Mouse (Mus musculus) stomach, embryonic 14.5 days (tissue): Measurements from ENCODE around the gene Rabggta. TPM values are rescaled to one million over a fixed set of nuclear protein-coding genes. Genes with fewer than 3 reads are reported as not detected.

Experiments
- ATAC-seq: fragments of 200-750 bp; cut with Nextera tagmentation; 2 replicates; pipeline ENCODE4 v1.8.0; 2017; ENCODE audit warnings: low read depth, moderate TSS enrichment; ENCODE audit not compliant: insufficient number of reproducible peaks, insufficient read depth, low FRiP score
- H3K27ac ChIP-seq: fragments of 300-500 bp; sonication (generic); 2 replicates; pipeline ENCODE4 v1.5.1; 2014; ENCODE audit warnings: mild to moderate bottlenecking, low read length, moderate library complexity, mixed read lengths
- H3K27me3 ChIP-seq: fragments of 300-500 bp; sonication (generic); 2 replicates; pipeline ENCODE4 v1.6.1; 2014; ENCODE audit warnings: low read length, control low read depth, mixed read lengths; ENCODE audit not compliant: control insufficient read depth, insufficient read depth
- H3K36me3 ChIP-seq: fragments of 300-500 bp; sonication (generic); 2 replicates; pipeline ENCODE4 v1.6.1; 2014; ENCODE audit warnings: mild to moderate bottlenecking, control low read depth, low read length, moderate library complexity, mixed read lengths; ENCODE audit not compliant: control insufficient read depth, insufficient read depth
- H3K4me1 ChIP-seq: fragments of 300-500 bp; sonication (generic); 2 replicates; pipeline ENCODE4 v1.6.1; 2014; ENCODE audit warnings: low read length, control low read depth, mixed read lengths; ENCODE audit not compliant: control insufficient read depth, insufficient read depth
- H3K4me2 ChIP-seq: fragments of 300-500 bp; sonication (generic); replicated peaks from 2 replicates; pipeline ENCODE4 v1.6.1; 2014; ENCODE audit warnings: low read depth, low read length, control low read depth
- H3K4me3 ChIP-seq: fragments of 300-500 bp; sonication (generic); 2 replicates; pipeline ENCODE4 v1.5.1; 2014; ENCODE audit warnings: low read depth, low read length, control low read depth
- H3K9ac ChIP-seq: fragments of 300-500 bp; sonication (generic); replicated peaks from 2 replicates; pipeline ENCODE4 v1.6.1; 2014; ENCODE audit warnings: low read depth, mild to moderate bottlenecking, control low read depth, low read length, moderate library complexity, mixed read lengths
- H3K9me3 ChIP-seq: fragments of 300-500 bp; sonication (generic); 2 replicates; pipeline ENCODE4 v1.6.1; 2016; ENCODE audit warnings: low read depth, low read length, control low read depth; ENCODE audit not compliant: control insufficient read depth
- WGBS: fragments of 180-500 bp; shearing (Covaris S2); extraction: QIAGEN DNeasy Blood & Tissue Kit; methylation state at CpG from one replicate; pipeline ENCODE4 v1.1.7; 2014; 5-methylcytosine and 5-hydroxymethylcytosine counted together
- polyA plus RNA-seq: library from polyadenylated mRNA; unstranded; fragments of >200 nt; fragmentation: Nextera tagmentation; extraction: Ambion mirVana; gene quantifications from 2 replicates; pipeline ENCODE4 v1.2.1, GENCODE M21; 2014

Rabggta gene
- polyA plus RNA-seq, 1 experiment from 2014 or later, result 30.0 TPM

DNA sequence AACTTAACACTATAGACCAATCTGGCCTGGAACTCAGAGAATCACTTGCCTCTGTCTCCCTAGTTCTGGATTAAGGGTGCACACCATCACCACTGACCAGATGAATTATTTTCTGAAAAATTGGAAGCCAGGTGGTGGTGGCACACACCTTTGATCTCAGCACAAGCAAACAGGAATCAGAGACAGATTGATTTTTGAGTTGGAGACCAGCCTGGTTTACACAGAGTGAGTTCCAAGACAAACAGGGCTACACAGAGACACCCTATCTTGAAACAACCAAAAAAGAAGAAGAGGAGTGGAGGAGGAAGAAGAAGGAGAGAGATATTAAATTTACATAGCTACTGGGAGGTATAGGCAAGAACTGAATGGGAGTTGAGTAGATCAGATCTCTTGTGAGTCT is 4.2 kb upstream of the Rabggta start:
- no peaks in the 10 kb centered on the region for H3K36me3 ChIP-seq
- no peaks in the 10 kb centered on the region for H3K4me1 ChIP-seq
- H3K9me3 ChIP-seq, result no peaks in the 10 kb centered on the region
- H3K9ac ChIP-seq, result no peak overlapping the region
- no peak overlapping the region for H3K4me3 ChIP-seq
- H3K27me3 ChIP-seq, result no peaks in the 10 kb centered on the region
- ATAC-seq, result no peak
- no peak overlapping the region for H3K27ac ChIP-seq
- no peak overlapping the region for H3K4me2 ChIP-seq

DNA sequence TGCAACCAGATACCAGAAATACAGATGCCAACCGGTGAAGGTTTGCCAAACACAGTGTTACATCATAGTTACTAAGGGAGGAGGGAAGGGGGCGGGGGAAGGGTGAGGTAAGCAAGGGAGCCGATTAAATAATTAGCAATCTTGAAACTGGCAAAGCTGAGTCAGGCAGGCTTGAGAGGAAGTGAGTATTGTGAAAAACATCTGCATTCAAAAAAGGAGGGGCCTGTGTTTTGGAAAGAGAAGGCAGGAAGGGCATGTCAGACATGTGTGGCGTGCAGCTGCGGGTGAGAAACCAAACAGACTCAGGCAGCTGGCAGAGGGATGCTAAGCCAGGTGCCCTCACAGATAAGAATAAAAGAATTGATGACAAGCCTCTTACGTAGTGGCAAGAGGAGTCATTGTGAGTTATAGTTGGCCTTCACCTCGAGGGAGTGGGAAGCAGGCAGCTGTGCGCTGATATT is 2.4 kb upstream of the Rabggta start:
- ATAC-seq, result no peak
- H3K9me3 ChIP-seq, result no peaks in the 10 kb centered on the region
- no peak overlapping the region for H3K4me2 ChIP-seq
- H3K4me3 ChIP-seq, result no peak overlapping the region
- WGBS, result 56% methylated on average over 8 of the region's 8 CpGs
- H3K4me1 ChIP-seq, result no peaks in the 10 kb centered on the region
- H3K9ac ChIP-seq, result no peak overlapping the region
- no peaks in the 10 kb centered on the region for H3K27me3 ChIP-seq
- H3K27ac ChIP-seq, result no peak overlapping the region
- no peaks in the 10 kb centered on the region; the same call in 1 of the 2 replicates for H3K36me3 ChIP-seq

DNA sequence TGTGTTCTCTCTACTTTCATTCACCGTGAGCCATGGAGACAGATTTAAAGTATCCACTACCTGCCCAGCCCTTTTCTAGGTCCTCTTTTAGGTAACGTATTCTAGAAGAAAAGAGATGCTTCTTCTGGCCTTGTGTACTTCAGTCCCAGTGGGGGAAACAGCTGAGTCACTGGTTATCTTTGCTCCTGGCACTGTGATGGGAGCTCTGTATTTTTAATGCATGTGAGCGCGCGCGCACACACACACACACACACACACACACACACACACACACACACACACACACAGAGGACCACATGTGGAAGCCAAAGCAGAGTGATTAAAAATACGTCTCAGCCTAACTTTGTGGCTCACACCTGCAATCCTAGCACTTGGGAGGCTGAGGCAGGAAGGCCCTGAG is 1.4 kb upstream of the Rabggta start:
- 91% methylated on average over 7 of the region's 7 CpGs for WGBS
- Histone ChIP-seq H3K4me3 (no peak overlapping the region), H3K9ac (no peak overlapping the region), H3K27ac (no peak overlapping the region), H3K9me3 (no peaks in the 10 kb centered on the region), H3K4me1 (no peaks in the 10 kb centered on the region), H3K27me3 (no peaks in the 10 kb centered on the region), H3K4me2 (no peak overlapping the region), H3K36me3 (peaks cover 3% of the 10 kb centered on the region; the same call in 1 of the 2 replicates)
- ATAC-seq, result no peak

DNA sequence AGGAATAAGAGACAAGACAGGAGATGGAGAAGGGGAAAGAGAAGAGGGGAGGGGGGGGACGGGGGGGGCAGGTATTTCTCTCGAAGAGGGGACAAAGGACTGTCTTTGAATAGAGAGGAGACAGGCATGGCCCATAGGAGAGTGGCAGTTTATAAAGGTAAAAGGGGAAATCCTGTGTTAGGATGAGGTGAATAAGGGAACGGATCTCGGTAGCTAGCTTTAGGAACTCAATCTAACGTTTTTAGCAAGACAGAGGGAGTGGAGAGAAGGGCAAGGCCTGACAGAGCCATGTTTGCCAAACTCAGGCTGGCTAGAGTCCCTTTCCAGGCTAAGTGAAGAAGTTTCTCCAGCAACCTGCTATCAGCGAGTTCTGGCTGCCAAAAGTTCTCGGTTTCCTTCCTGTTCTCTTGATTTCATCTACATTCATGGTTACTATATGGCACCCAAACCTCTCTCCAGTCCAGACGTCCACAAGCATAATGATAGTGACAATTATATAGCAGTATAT is 429 bp upstream of the Rabggta start:
- H3K27ac ChIP-seq, result no peak overlapping the region
- no peaks in the 10 kb centered on the region for H3K27me3 ChIP-seq
- H3K4me2 ChIP-seq, result peak overlapping the region; percentile 63
- H3K9ac ChIP-seq, result 0 out of 2 replicates have a peak overlapping the region, but pooled peaks have one; percentile 60
- H3K4me1 ChIP-seq, result no peaks in the 10 kb centered on the region
- H3K36me3 ChIP-seq, result peaks cover 5% of the 10 kb centered on the region; the same call in 1 of the 2 replicates
- ATAC-seq, result peak; percentile 1; the same call in 1 of the 2 replicates
- WGBS, result 49% methylated on average over 8 of the region's 8 CpGs
- H3K4me3 ChIP-seq, result peak overlapping the region; percentile 79
- H3K9me3 ChIP-seq, result no peaks in the 10 kb centered on the region

DNA sequence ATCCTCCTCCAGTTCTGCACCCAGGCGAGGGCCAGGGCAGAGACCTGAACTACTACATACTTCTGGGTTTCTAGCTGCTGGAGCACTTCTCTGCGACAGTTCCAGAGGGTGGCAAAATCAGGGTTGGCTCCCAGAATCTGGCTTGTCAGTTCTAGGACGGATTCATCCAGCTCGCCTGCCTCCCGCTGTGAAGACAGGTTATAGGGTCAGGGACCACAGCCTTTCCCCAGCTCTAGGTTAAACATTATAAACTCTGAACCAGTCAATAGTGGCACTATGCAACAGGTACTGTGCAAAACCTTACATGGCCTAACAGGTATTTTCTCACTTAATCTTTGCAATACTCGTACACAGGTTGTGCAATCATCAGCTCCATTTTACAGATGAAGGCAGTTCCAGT is 987 bp downstream of the Rabggta start:
- no peaks in the 10 kb centered on the region for H3K27me3 ChIP-seq
- H3K27ac ChIP-seq, result no peak overlapping the region
- H3K9ac ChIP-seq, result no peak overlapping the region
- no peaks in the 10 kb centered on the region for H3K4me1 ChIP-seq
- 75% methylated on average over 6 of the region's 6 CpGs for WGBS
- H3K4me2 ChIP-seq, result peak overlapping the region; percentile 63
- no peaks in the 10 kb centered on the region for H3K9me3 ChIP-seq
- H3K4me3 ChIP-seq, result peak overlapping the region; percentile 79
- H3K36me3 ChIP-seq, result peaks cover 16% of the 10 kb centered on the region
- no peak for ATAC-seq

DNA sequence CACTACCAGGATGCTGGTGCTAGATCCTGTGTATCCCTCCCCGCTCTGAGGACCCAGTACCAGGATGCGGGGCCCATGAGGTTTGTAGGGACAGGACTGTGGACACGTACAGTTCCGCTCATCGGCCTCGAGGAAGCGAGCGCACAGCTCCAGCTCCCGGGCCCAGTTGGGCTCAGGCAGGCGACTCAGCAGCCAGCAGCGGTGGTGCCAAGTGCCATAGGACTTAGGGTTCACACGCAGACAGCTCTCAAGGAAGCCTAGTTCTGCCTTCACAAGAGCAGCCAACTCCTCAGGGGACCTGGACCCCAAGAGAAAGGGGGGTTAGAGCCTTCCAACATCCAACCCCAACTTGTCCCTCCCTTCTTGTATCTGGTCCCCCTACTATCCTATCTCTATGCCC is 1.4 kb downstream of the Rabggta start:
- Histone ChIP-seq H3K4me2 (no peak overlapping the region), H3K27ac (no peak overlapping the region), H3K4me1 (no peaks in the 10 kb centered on the region), H3K36me3 (peaks cover 16% of the 10 kb centered on the region), H3K27me3 (no peaks in the 10 kb centered on the region), H3K4me3 (no peak overlapping the region), H3K9ac (no peak overlapping the region), H3K9me3 (no peaks in the 10 kb centered on the region)
- no peak for ATAC-seq
- WGBS, result 92% methylated on average over 12 of the region's 12 CpGs

DNA sequence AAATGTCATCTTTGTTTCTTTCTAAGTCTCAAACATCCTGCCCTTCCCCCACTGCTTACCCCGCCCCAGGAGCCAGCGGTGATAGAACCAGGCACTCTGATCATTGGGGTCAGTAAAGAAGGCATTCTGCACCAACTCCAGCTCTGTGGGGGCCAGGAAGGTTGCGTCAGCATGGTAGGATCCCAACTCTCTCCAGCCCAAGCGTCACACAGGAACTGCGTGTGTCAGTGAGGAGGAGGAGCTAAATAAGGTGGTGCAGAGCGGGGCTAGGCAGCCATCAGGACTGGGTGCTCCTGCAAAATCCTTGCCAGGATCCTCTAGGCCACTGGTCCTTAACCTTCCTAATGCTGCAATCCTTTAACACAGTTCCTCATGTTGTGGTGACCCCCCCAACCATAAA is 2.3 kb downstream of the Rabggta start:
- Histone ChIP-seq H3K9me3 (no peaks in the 10 kb centered on the region), H3K27me3 (no peaks in the 10 kb centered on the region)
- ATAC-seq, result no peak

DNA sequence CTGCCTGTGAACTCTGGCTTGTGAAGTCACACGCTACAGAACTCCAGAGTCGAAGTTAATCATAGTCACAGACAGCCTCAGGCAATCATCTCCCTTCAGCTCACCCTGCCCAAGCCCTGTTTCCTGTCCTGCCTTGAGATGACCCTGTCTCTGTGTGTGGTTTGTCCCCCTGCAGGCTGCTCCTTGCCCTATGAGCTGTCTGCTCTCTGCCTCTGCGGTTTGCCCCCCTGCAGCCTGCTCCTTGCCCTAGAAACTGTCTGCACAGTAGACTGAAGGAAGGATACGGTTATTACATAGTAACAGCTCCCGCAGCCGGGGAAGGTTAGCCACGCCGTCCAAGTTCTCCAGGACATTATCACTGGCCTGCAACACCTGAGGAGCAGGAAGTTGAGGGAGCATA is 5.2 kb downstream of the Rabggta start:
- Histone ChIP-seq H3K9me3 (no peaks in the 10 kb centered on the region), H3K36me3 (peaks cover 16% of the 10 kb centered on the region), H3K27ac (no peak overlapping the region), H3K4me1 (no peaks in the 10 kb centered on the region; the same call in 1 of the 2 replicates), H3K4me3 (no peak overlapping the region), H3K9ac (no peak overlapping the region), H3K27me3 (no peaks in the 10 kb centered on the region), H3K4me2 (no peak overlapping the region)
- no peak for ATAC-seq
- WGBS, result 79% methylated on average over 8 of the region's 8 CpGs

More for the DNA sequence above, 2.3 kb downstream of the Rabggta start:
- 83% methylated on average over 6 of the region's 6 CpGs for WGBS
- peaks cover 16% of the 10 kb centered on the region for H3K36me3 ChIP-seq
- no peaks in the 10 kb centered on the region for H3K4me1 ChIP-seq
- no peak overlapping the region for H3K4me3 ChIP-seq
- H3K4me2 ChIP-seq, result no peak overlapping the region
- no peak overlapping the region for H3K27ac ChIP-seq
- H3K9ac ChIP-seq, result no peak overlapping the region

DNA sequence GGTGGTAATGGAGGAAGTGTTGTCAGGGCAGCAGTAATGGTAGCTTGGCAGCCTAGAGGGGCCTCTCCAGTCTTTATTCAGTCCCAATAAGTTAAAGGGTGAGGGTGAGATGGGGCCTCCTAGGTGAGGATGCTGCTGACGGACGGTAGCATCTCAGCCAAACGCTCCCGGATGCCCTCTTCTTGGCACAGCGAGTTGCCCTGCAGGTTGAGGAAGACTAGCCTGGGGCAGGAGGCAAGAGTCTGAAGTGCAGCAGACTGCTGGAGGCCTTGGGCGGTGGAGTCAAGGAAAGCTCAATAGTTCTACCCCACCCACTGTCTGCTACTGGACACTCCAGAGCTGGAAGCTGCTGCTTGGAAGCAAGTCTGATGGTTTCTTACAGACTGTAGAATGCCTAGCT is 5.8 kb downstream of the Rabggta start:
- no peak for ATAC-seq
- WGBS, result 86% methylated on average over 6 of the region's 6 CpGs
- H3K27me3 ChIP-seq, result no peaks in the 10 kb centered on the region
- H3K9ac ChIP-seq, result no peak overlapping the region
- peaks cover 16% of the 10 kb centered on the region for H3K36me3 ChIP-seq
- no peak overlapping the region for H3K4me3 ChIP-seq
- H3K27ac ChIP-seq, result peak overlapping the region; percentile 28; the same call in 1 of the 2 replicates
- H3K9me3 ChIP-seq, result no peaks in the 10 kb centered on the region
- no peak overlapping the region for H3K4me2 ChIP-seq
- no peaks in the 10 kb centered on the region; the same call in 1 of the 2 replicates for H3K4me1 ChIP-seq
